Mouse (Mus musculus) hindlimb bud, embryonic 11.5 days (tissue): ENCODE measurements around the gene Nexn.

Experiments used
- DNase-seq: peaks from one replicate; pipeline ENCODE4 v3.0.0-alpha.2; 2012; ENCODE audit warnings: low read depth, low spot score; ENCODE audit errors: extremely low spot score

Gene Nexn

GRCm38 (mm10) chr3:152239592-152239991, 26.6 kb downstream of the Nexn start:
- no peak for DNase-seq

- no peak for DNase-seq
Measured at GRCm38 (mm10) chr3:152238836-152239235, 27.3 kb downstream of the Nexn start.

GRCm38 (mm10) chr3:152235805-152236204, 30.3 kb downstream of the Nexn start:
- DNase-seq: no peak

- no peak for DNase-seq
Measured at GRCm38 (mm10) chr3:152235238-152235637, 30.9 kb downstream of the Nexn start.

GRCm38 (mm10) chr3:152231333-152232100, 34.6 kb downstream of the Nexn start:
- no peak for DNase-seq

- no peak for DNase-seq
Measured at GRCm38 (mm10) chr3:152229271-152229670, 36.9 kb downstream of the Nexn start.

GRCm38 (mm10) chr3:152228843-152229242, 37.3 kb downstream of the Nexn start:
- no peak for DNase-seq

GRCm38 (mm10) chr3:152225906-152226305, 40.2 kb downstream of the Nexn start:
- no peak for DNase-seq

GRCm38 (mm10) chr3:152224918-152225317, 41.2 kb downstream of the Nexn start:
- no peak for DNase-seq

GRCm38 (mm10) chr3:152213416-152213815, 52.7 kb downstream of the Nexn start:
- DNase-seq: no peak

- no peak for DNase-seq
Measured at GRCm38 (mm10) chr3:152211731-152212279, 54.3 kb downstream of the Nexn start.

GRCm38 (mm10) chr3:152210728-152211391, 55.3 kb downstream of the Nexn start:
- no peak for DNase-seq

GRCm38 (mm10) chr3:152209967-152210634, 56.0 kb downstream of the Nexn start, which contains the start of the genes Dnajb4 and Fubp1:
TSS of gene Dnajb4 (minus strand) at chr3:152210302.
TSS of gene Fubp1 (plus strand) at chr3:152210422.
- peak; percentile 99 for DNase-seq

GRCm38 (mm10) chr3:152209177-152209966, 56.8 kb downstream of the Nexn start:
- DNase-seq: no peak

- DNase-seq: no peak
Measured at GRCm38 (mm10) chr3:152208096-152208885, 57.9 kb downstream of the Nexn start.

- no peak for DNase-seq
Measured at GRCm38 (mm10) chr3:152207156-152207555, 59.0 kb downstream of the Nexn start.

- no peak for DNase-seq
Measured at GRCm38 (mm10) chr3:152204577-152204976, 61.6 kb downstream of the Nexn start.

- DNase-seq: no peak
Measured at GRCm38 (mm10) chr3:152203996-152204395, 62.2 kb downstream of the Nexn start.

- DNase-seq: no peak
Measured at GRCm38 (mm10) chr3:152203411-152203810, 62.7 kb downstream of the Nexn start.

GRCm38 (mm10) chr3:152202942-152203341, 63.2 kb downstream of the Nexn start:
- no peak for DNase-seq
